Mouse (Mus musculus) adrenal gland, postnatal 25 days (tissue): ENCODE measurements around the gene Skap2. TPM values are rescaled to one million over a fixed set of nuclear protein-coding genes. Genes with fewer than 3 reads are reported as not detected.

Experiments
- DNase-seq: peaks from one replicate; pipeline ENCODE4 v3.0.0; 2021; ENCODE audit warnings: mixed read lengths
- total RNA-seq: library from RNA; stranded (reverse); gene quantifications from 2 replicates; pipeline ENCODE4 v1.2.3, GENCODE M21; 2021

Skap2 gene
- total RNA-seq, 1 experiment from 2014 or later: 48.2 TPM

DNA sequence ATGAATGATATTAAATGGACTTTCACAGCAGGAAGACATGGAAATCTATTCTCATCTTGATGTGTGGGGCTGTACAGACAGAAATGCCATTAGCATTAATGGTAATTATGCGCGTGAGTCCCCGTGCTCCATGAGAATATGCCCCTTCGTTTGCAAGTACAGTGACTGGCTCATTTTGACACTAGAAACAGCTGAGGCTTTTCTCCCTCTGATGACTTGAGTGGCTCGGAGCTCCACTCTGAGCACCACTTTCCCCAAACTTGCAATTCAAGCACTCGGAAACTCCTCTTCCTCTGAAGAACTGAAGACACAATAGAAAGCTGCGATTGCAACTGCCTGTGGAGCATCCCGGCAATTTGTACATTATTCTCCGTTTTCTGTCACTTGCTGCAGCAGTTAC, 169.3 kb downstream of the Skap2 start:
- no peak for DNase-seq

GRCm38 (mm10) chr6:51838177-51838576, 174.2 kb downstream of the Skap2 start:
- DNase-seq: no peak

- no peak for DNase-seq
Measured at GRCm38 (mm10) chr6:51833362-51833761, 179.0 kb downstream of the Skap2 start.

- DNase-seq: no peak
Measured at GRCm38 (mm10) chr6:51825621-51826021, 186.7 kb downstream of the Skap2 start.

GRCm38 (mm10) chr6:51824136-51824830, 188.1 kb downstream of the Skap2 start:
- peak; percentile 40 for DNase-seq

DNA sequence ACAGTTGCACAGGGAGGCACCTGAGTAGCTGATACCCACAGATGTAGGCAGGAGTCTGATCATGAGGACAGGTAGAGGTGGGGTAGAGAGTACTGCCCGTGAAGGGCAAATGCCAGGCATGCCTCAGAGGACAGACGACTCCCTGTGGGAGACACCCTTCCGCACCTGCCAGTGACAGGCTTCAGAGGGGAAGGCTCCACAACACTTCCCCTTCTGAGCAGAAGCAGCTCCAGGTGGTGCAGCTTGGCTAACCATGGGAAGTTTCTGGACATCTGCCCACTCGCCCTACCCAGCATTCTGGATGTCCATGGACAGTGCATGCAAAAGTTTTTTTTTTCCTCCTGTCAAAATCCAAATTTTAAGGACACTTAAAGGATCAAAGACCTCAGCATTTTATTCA, 190.3 kb downstream of the Skap2 start:
- DNase-seq: no peak

GRCm38 (mm10) chr6:51820853-51821252, 191.5 kb downstream of the Skap2 start:
- no peak for DNase-seq

GRCm38 (mm10) chr6:51816892-51817621, 195.3 kb downstream of the Skap2 start:
- no peak for DNase-seq

DNA sequence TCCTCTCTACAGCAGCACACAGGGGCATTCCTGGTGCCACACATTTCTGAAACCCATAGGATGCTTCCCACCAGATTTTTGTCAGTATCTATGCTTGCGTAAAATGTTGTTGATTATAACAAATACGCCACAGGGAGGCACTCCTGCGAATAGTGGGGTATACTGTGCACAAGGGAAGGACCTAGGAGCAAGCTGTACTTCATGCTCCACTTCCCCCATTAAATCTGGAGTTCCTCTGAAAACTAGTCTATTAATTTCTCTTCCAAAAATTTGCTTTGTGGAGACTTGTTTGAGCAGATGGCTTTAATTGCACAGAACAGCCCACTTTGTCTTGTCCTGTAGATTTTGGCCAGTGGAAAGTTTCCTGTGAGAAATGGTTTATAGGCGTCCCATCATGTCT, 201.4 kb downstream of the Skap2 start:
- DNase-seq: no peak

GRCm38 (mm10) chr6:51809164-51809824, 203.1 kb downstream of the Skap2 start:
- no peak for DNase-seq

DNA sequence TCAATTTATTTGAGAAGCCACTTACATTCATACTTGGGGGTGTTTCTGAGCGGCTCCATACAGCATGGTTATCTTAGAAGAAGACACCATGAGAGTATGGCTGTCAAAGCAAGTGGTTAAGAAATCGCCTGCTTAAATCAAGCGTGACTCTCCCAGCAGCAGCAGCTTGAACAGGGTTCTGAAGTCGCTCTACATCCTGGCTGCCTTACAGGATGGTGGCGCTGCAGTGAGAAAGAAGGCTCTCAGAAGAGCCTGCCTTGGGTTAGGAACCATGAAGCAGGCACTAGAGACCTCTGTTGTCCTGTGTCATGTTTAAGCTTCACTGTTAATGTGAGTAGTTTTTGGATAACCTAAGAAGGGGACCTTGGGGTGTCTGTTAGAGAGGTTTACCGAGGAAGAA, 204.3 kb downstream of the Skap2 start:
- DNase-seq: no peak

Other genes starting within 250 kb of the Skap2 start
- gene Hoxa1, start 145.8 kb upstream of the Skap2 start, total RNA-seq: 0.76 TPM in 1 of 2 replicates, not detected in the other
- 2.5 and 2.8 TPM in 2 replicates for gene Hoxa2, start 152.3 kb upstream of the Skap2 start, total RNA-seq
- 0.29 and 0.55 TPM in 2 replicates for gene 5730596B20Rik, start 164.9 kb upstream of the Skap2 start, total RNA-seq
- gene Hoxa4, start 179.2 kb upstream of the Skap2 start, total RNA-seq: 3.7 and 3.8 TPM in 2 replicates
- 12.8 and 15.0 TPM in 2 replicates for gene Hoxa5, start 192.0 kb upstream of the Skap2 start, total RNA-seq
- 3.1 and 5.6 TPM in 2 replicates for gene Hoxa6, start 196.2 kb upstream of the Skap2 start, total RNA-seq
- 6.3 and 6.9 TPM in 2 replicates for gene Hoxa3, start 200.8 kb upstream of the Skap2 start, total RNA-seq
- gene Gm28308, start 200.8 kb upstream of the Skap2 start, total RNA-seq: 0.88 and 4.9 TPM in 2 replicates
- gene Hoxa7, start 209.3 kb upstream of the Skap2 start, total RNA-seq: 12.9 and 18.3 TPM in 2 replicates
- 0.61 and 1.5 TPM in 2 replicates for gene Hoxa9, start 218.5 kb upstream of the Skap2 start, total RNA-seq
- gene Hoxa10, start 228.3 kb upstream of the Skap2 start, total RNA-seq: 0.62 TPM in 1 of 2 replicates, not detected in the other
- not detected in 2 replicates for gene Hoxa11, start 233.3 kb upstream of the Skap2 start, total RNA-seq
- not detected in 2 replicates for gene Hoxa13, start 248.3 kb upstream of the Skap2 start, total RNA-seq